Mouse (Mus musculus) small intestine, adult 2 months (tissue): ENCODE data around the gene Ttc28.

Experiments used
- CTCF ChIP-seq: fragments of 200-500 bp; IDR thresholded peaks from 2 replicates; pipeline ENCODE4 v1.5.1; 2012; ENCODE audit warnings: low read depth, mild to moderate bottlenecking, control low read depth, inconsistent platforms, low read length, moderate library complexity, mixed read lengths; ENCODE audit not compliant: insufficient replicate concordance, insufficient read length; ENCODE audit errors: extremely low read depth
- POLR2A ChIP-seq: fragments of 200-500 bp; IDR thresholded peaks from 2 replicates; pipeline ENCODE4 v1.6.1; 2012; ENCODE audit warnings: low read depth, mild to moderate bottlenecking, control low read depth, inconsistent platforms, low read length, moderate library complexity

GRCm38 (mm10) chr5:111037123-111037748 is 157.6 kb downstream of the Ttc28 start:
- TF ChIP-seq CTCF = no peak
- no peak for TF ChIP-seq POLR2A
